Mouse (Mus musculus): Measurements from ENCODE around the gene Pigo. TPM values are rescaled to one million over a fixed set of nuclear protein-coding genes. Genes with fewer than 3 reads are reported as not detected.
"Not testable (repeated sequence)": the region's sequence is repeated elsewhere in the genome, so short reads cannot be mapped to it uniquely, and the experiment has no call there.

Gene Pigo
- polyA plus RNA-seq, 1 experiment from 2014 or later = 27.0 TPM

DNA sequence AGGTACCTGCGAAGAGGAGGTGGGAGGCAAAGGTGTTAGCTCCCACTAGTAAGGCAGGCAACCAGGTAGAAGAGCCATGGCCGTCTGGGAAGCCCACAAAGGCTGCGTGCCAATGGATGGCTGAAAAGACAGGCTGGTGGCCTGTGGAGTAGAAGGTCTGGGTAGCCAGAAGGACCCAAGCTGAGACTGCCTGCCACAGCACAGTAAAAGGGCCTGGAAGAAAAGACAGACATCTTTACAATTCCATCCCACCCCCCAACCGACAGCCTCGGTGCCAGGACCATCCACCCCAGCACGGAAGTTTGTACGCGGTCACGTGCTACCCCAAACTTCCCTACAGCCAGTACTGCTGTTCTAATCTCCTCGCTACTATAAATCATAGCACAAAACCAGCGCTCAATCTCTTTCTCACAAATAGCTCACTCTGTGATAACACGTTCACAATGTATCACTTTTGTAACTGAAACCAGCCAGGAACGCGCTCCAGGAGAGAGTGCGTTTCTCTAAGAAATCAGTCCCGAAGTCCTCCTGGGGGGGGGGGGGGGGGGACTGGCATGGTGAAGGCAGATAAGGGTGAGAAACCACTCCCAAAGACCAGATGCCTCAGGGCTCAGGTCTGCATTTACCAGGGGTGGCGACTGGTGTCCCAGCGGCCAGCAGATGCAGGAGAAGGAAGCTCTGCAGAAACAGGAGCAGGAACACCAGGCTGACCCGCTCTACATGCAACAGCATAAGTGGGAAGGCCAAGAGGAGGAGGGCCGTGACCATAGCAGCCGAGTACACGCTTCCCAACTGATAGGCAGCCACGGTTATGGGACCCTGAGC is 5.8 kb downstream of the Pigo start:
- H3K4me3 ChIP-seq (replicated peaks) = no peak overlapping the region
- 91% methylated on average over 23 of the region's 23 CpGs for WGBS
- peaks cover 75% of the 10 kb centered on the region for H3K36me3 ChIP-seq

DNA sequence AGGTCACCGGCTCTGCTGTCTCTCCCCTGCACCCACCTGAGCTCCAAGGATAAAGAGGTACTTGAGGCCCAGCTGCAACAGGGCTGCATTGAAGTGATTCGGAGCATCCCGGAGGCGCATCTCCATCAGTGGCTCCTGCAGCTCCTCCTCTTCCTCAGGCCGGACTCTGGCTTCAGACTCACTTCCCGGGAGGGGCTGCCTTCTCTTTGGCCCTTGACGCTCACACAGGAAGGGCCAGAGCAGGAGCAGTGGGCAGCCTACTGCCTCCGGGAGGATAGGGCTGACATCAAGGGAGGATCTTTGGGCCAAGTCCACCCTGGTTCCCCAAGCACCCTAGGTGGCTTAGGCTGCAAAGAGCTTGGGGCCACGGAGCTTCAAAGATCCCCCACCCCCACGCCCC is 6.4 kb downstream of the Pigo start:
- Histone ChIP-seq H3K27me3 (no peaks in the 10 kb centered on the region), H3K4me2 (no peak overlapping the region), H3K4me1 (replicated peaks) (no peaks in the 10 kb centered on the region), H3K9me3 (no peaks in the 10 kb centered on the region), H3K36me3 (peaks cover 70% of the 10 kb centered on the region), H3K4me3 (replicated peaks) (no peak overlapping the region), H3K27ac (no peak overlapping the region), H3K9ac (replicated peaks) (no peak overlapping the region)
- no peak for ATAC-seq (ENCODE audit: insufficient number of reproducible peaks, insufficient read depth, low FRiP score, low TSS enrichment, low read depth)
- WGBS = 92% methylated on average over 10 of the region's 10 CpGs

More for the DNA sequence above, 5.8 kb downstream of the Pigo start:
- Histone ChIP-seq H3K9me3 (no peaks in the 10 kb centered on the region), H3K4me2 (no peak overlapping the region), H3K4me1 (replicated peaks) (peaks cover 7% of the 10 kb centered on the region), H3K27me3 (no peaks in the 10 kb centered on the region), H3K9ac (replicated peaks) (no peak overlapping the region), H3K27ac (no peak overlapping the region)
- ATAC-seq (ENCODE audit: insufficient number of reproducible peaks, insufficient read depth, low FRiP score, low TSS enrichment, low read depth) = no peak

DNA sequence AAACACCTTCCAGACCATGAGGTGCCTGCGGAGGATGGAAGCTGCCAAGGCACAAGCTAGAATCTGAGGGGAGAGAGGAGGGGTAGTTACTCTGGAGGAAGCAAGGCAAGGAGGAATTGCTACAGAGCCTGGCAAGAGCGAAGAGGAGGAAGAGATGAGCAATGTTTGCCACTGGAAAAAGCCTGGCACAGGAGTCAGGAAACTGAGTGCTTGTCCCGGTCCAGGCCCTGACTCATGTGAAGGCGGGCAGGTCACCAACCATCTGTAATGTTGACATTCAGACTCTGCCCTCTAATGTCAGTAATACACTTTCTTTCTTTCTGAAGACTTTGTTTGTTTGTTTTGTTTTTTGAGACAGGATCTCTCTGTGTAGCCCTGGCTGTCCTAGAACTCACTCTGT is 7.5 kb downstream of the Pigo start:
- ATAC-seq (ENCODE audit: insufficient number of reproducible peaks, insufficient read depth, low FRiP score, low TSS enrichment, low read depth) = no peak
- Histone ChIP-seq H3K9me3 (no peaks in the 10 kb centered on the region), H3K27ac (no peak overlapping the region), H3K4me1 (replicated peaks) (no peaks in the 10 kb centered on the region), H3K27me3 (no peaks in the 10 kb centered on the region), H3K36me3 (peaks cover 61% of the 10 kb centered on the region), H3K9ac (replicated peaks) (no peak overlapping the region), H3K4me3 (replicated peaks) (no peak overlapping the region), H3K4me2 (no peak overlapping the region)
- WGBS = 95% methylated on average over 4 of the region's 4 CpGs

DNA sequence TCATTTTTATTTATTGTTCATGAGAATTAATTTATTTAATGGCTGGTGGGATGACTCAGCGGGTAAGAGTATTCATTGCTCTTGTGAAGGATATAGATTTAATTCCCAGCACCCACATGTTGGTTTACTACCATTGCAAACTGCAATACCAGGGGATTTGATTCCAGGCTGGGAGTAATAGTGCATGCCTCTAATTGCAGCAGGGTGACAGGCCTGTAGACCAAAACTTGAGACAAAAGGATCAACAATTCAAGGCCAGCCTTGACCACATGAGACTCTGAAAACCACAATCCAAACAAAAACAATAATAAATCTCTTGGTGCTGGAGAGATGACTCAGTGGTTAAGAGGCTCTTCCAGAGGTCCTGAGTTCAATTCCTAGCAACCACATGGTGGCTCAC is 13.5 kb downstream of the Pigo start:
- Histone ChIP-seq H3K4me1 (replicated peaks) (peaks cover 17% of the 10 kb centered on the region), H3K9me3 (no peaks in the 10 kb centered on the region), H3K9ac (replicated peaks) (no peak overlapping the region), H3K4me3 (replicated peaks) (no peak overlapping the region), H3K27ac (no peak overlapping the region), H3K36me3 (no peaks in the 10 kb centered on the region), H3K27me3 (no peaks in the 10 kb centered on the region), H3K4me2 (no peak overlapping the region)
- ATAC-seq (ENCODE audit: insufficient number of reproducible peaks, insufficient read depth, low FRiP score, low TSS enrichment, low read depth) = no peak
- 97% methylated on average over 1 of the region's 1 CpGs for WGBS

DNA sequence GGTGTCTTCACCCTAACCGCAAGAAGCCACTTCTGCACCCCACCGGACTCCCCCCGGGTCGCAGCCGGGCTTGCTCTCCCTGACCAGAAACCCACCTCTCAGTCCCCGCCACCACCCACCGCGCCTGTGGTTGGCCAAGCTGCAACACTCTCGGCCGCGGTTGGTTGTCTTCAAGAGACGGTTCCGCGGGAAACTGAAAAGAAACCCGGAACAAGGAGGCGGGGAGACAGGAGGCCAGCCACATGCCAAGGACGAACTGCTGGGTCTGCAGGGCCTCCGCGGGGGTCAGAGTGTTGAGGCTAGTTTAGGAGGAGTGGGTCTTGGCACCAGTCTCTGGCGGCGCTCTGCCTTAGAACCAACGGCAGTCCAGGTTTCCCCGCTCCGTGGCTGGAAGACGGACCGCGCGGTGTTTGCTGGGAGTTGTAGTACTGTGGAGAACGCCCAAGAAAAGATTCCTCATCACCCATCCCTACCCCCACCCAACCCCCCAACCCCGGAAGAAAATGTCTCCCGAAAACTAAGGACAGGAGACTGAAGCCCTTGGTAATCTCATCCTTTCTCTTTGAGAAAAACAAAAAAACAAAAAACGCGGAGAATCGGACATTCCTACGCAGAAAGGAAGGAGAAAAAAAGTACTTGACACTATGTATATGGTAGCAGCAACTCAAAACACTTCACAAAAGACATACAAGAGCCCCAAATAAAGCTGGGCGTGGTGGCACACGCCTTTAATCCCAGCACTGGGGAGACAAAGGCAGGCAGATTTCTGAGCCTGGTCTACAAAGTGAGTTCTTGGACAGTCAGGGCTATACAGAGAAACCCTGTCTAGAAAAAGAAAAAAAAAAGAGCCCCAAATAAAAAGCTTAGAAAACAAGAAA is 15.2 kb downstream of the Pigo start, which contains the start of gene Fancg:
Gene Fancg (minus strand): TSS at position 346 of the 878 bp plus-strand sequence.
- peak; percentile 93 for ATAC-seq (ENCODE audit: insufficient number of reproducible peaks, insufficient read depth, low FRiP score, low TSS enrichment, low read depth)
- Histone ChIP-seq H3K9ac (replicated peaks) (peak within 1 kb of the TSS; percentile 69), H3K4me1 (replicated peaks) (peaks cover 17% of the 10 kb centered on the region), H3K4me2 (peak within 1 kb of the TSS; percentile 82), H3K36me3 (peaks cover 14% of the 10 kb centered on the region), H3K27me3 (no peaks in the 10 kb centered on the region), H3K27ac (peak within 1 kb of the TSS; percentile 79; the same call in 1 of the 2 replicates), H3K4me3 (replicated peaks) (peak within 1 kb of the TSS; percentile 70), H3K9me3 (no peaks in the 10 kb centered on the region)
- 2% methylated on average over 37 of the region's 37 CpGs for WGBS

DNA sequence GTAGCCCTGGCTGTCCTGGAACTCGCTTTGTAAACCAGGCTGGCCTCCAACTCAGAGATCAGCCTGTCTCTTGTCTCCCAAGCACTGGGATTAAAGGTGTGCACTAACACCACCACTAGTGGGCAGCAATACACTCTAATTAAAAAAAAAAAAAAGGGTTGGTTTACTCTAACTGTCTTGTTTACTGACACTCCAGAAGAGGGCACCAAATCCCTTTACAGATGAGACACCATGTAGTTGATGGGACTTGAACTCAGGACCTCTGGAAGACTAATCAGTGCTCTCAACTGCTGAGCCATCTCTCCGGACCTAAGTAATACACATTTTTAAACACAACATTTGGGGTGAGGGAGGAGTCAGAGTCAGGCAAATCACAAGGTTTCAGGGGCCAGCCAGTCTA is 19.9 kb downstream of the Pigo start:
- Histone ChIP-seq H3K27me3 (no peaks in the 10 kb centered on the region), H3K4me2 (no peak overlapping the region), H3K4me3 (replicated peaks) (no peak overlapping the region), H3K27ac (no peak overlapping the region), H3K9me3 (no peaks in the 10 kb centered on the region), H3K36me3 (peaks cover 36% of the 10 kb centered on the region), H3K9ac (replicated peaks) (no peak overlapping the region), H3K4me1 (replicated peaks) (peaks cover 16% of the 10 kb centered on the region)
- no peak for ATAC-seq (ENCODE audit: insufficient number of reproducible peaks, insufficient read depth, low FRiP score, low TSS enrichment, low read depth)
- 64% methylated on average over 2 of the region's 2 CpGs for WGBS

DNA sequence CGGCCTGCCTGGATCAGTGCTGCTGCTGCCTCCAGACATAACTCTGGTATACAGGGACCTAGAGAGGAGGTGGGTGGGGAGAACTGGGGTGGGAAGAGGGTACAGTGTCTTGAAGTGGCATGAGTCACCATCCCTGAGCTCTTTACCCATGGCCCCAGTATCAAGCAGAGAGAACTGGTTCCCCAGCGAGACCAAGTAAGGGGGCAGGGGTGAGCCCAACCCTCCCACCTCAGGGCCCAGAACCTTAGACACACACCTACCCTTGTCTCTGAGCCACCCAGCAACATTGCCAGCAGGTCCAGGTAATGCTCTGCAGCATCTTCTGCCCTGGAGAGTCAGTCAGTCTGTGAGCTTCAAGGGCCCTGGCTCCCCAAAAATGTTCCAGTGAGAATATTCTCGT is 20.7 kb downstream of the Pigo start:
- Histone ChIP-seq H3K9me3 (no peaks in the 10 kb centered on the region), H3K4me2 (no peak overlapping the region), H3K27ac (no peak overlapping the region), H3K36me3 (peaks cover 36% of the 10 kb centered on the region), H3K27me3 (no peaks in the 10 kb centered on the region), H3K4me1 (replicated peaks) (peaks cover 14% of the 10 kb centered on the region), H3K4me3 (replicated peaks) (no peak overlapping the region), H3K9ac (replicated peaks) (no peak overlapping the region)
- no peak for ATAC-seq (ENCODE audit: insufficient number of reproducible peaks, insufficient read depth, low FRiP score, low TSS enrichment, low read depth)
- WGBS = 92% methylated on average over 3 of the region's 3 CpGs

DNA sequence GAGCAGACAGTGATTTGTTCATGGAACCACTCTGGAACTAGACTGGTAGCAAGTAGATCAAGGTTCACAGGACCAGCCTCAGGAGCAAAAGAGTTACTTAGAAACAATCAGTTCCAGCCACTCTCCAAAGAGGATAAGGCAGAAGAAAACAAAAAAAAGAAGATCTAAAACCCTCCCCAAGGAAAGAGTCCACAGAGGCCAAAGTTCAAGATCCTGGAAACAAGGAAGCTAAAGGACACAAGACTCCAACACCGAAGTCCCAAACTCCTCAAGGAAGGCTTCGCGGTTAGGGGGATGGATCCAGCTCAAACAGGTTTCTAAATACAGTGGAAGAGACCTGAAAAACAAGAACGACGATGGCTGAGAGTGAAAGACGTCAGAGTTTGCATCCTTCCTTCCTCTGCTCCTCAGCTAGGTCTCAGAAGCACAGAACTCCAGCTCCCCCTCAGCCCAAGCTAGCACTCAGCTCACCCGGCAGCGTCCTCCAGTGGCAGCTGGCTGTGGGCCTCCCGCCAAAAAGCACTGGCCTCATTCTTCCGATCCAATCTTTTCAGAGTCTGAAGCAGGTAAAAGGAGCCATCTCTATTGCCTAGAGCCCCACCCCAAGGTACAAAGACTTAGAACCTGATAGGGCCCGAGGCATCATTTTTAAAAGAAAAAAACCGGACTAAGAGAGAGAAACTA is 22.7 kb downstream of the Pigo start:
- H3K9ac ChIP-seq (replicated peaks) = no peak overlapping the region
- H3K4me3 ChIP-seq (replicated peaks) = no peak overlapping the region
- H3K4me1 ChIP-seq (replicated peaks) = peaks cover 12% of the 10 kb centered on the region
- 78% methylated on average over 12 of the region's 12 CpGs for WGBS
- no peak overlapping the region for H3K27ac ChIP-seq
- H3K9me3 ChIP-seq = no peaks in the 10 kb centered on the region
- peaks cover 36% of the 10 kb centered on the region for H3K36me3 ChIP-seq
- no peak for ATAC-seq (ENCODE audit: insufficient number of reproducible peaks, insufficient read depth, low FRiP score, low TSS enrichment, low read depth)
- no peak overlapping the region for H3K4me2 ChIP-seq
- H3K27me3 ChIP-seq = no peaks in the 10 kb centered on the region

DNA sequence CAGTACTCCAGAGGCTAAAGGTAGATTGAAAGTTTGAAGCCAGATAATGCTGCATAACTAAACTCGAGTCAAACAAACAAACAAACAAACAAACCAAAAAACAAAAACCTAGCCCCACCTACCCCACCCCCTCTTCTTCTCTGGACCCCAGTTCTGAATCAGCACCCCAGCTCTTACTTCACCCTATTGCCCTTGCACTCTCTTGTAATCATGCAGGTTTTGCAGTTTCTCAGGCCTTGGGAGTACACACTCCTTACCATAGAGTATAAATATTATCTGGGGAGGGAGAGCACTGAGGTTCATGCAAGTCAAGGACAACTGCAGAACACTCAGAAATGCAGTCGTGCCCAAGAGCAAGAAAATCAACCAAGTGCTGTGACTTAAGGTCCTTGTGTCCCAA is 24.3 kb downstream of the Pigo start:
- Histone ChIP-seq H3K27me3 (no peaks in the 10 kb centered on the region), H3K9ac (replicated peaks) (no peak overlapping the region), H3K4me2 (no peak overlapping the region), H3K36me3 (peaks cover 30% of the 10 kb centered on the region), H3K9me3 (no peaks in the 10 kb centered on the region), H3K4me3 (replicated peaks) (no peak overlapping the region), H3K27ac (peak overlapping the region; percentile 99), H3K4me1 (replicated peaks) (peaks cover 17% of the 10 kb centered on the region)
- 98% methylated on average over 2 of the region's 2 CpGs for whole genome bisulfite sequencing
- no peak for ATAC-seq (ENCODE audit: insufficient number of reproducible peaks, insufficient read depth, low FRiP score, low TSS enrichment, low read depth)

DNA sequence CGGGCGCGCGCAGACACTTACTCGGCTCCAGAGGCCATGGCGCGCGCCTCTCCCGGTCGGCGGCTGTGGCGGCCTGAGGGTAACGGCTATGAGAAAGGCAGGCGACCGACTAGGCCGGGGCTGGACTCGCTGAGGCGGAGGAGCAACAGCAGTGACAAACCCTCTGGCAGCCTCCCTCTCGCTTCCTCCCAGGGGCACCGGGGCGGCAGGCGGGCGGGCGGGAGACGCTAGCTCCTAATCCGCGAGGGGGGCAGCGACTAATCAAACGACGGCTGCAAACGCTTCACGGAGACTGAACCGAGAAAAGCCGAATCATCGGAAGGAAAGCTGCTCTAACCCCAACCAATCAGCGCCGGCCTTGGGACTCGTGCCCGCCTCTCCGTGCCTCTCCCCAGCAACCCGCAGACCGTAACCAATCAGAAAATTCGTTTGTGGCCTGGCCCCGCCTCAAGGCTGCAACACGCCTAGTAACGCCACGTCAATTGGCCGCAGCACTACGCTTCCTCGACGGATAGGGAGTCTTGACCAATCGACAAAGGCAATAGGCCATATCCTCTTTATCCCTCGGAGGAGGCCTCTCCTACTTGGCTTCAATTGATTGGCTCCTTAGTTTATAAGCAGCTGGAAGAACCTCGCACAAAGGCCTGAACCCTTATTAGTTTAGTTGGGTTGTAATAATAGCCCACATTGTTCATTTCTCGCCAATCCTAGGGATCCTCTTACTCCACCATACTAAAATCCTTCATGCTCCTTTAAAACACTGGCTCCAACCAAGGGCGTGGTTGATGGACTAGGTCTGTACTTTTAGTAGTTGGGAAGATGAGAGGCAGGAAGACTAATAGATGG is 25.3 kb downstream of the Pigo start, which contains the start of gene Vcp:
Gene Vcp (minus strand): TSS at position 367 of the 846 bp plus-strand sequence.
- H3K4me3 ChIP-seq (replicated peaks) = peak within 1 kb of the TSS; percentile 79
- WGBS = under 1% methylated on average over 55 of the region's 56 CpGs
- peaks cover 31% of the 10 kb centered on the region for H3K36me3 ChIP-seq
- not testable (repeated sequence) for H3K9me3 ChIP-seq, H3K27me3 ChIP-seq
- H3K4me2 ChIP-seq = peak within 1 kb of the TSS; percentile 76
- ATAC-seq (ENCODE audit: insufficient number of reproducible peaks, insufficient read depth, low FRiP score, low TSS enrichment, low read depth) = peak; percentile 98
- H3K27ac ChIP-seq = peak within 1 kb of the TSS; percentile 99
- H3K4me1 ChIP-seq (replicated peaks) = peaks cover 17% of the 10 kb centered on the region
- peak within 1 kb of the TSS; percentile 94 for H3K9ac ChIP-seq (replicated peaks)

All from limb, embryonic 12.5 days (tissue).